Mouse (Mus musculus): Measurements from ENCODE around the gene Usp48.

GRCm38 (mm10) chr4:137631596-137631995 is 38.0 kb downstream of the Usp48 start:
- TF ChIP-seq EP300 (IDR thresholded peaks at IDR 0.05; ENCODE audit: low read depth) (no peak), CTCF (IDR thresholded peaks at IDR 0.05; ENCODE audit: low read depth) (no peak)

Data from liver, postnatal 0 days (tissue).